Mouse (Mus musculus): ENCODE data around the gene Reep3. TPM values are rescaled to one million over a fixed set of nuclear protein-coding genes. Genes with fewer than 3 reads are reported as not detected.

Gene Reep3
- polyA plus RNA-seq (2015; fragmentation: Illumina TruSeq; extraction: RNeasy Lipid Tissue Mini Kit (QIAGEN cat#74804); ENCODE audit: insufficient read depth, low read depth, low replicate concordance): 7.5 TPM

GRCm38 (mm10) chr10:67096621-67097436 is at the start of gene Reep3:
Gene Reep3 (minus strand): TSS chr10:67096945.

GRCm38 (mm10) chr10:67095798-67096620 is 736 bp downstream of the Reep3 start, which contains the start of gene Jmjd1c:
Gene Jmjd1c (plus strand): TSS chr10:67096125.

Other genes with a start within 250 kb of the Reep3 start
- gene Jmjd1c, start 820 bp downstream of the Reep3 start, polyA plus RNA-seq (2015; fragmentation: Illumina TruSeq; extraction: RNeasy Lipid Tissue Mini Kit (QIAGEN cat#74804); ENCODE audit: insufficient read depth, low read depth, low replicate concordance): 7.9 TPM
- gene Nrbf2, start 188.4 kb upstream of the Reep3 start, polyA plus RNA-seq (2015; fragmentation: Illumina TruSeq; extraction: RNeasy Lipid Tissue Mini Kit (QIAGEN cat#74804); ENCODE audit: insufficient read depth, low read depth, low replicate concordance): 5.1 TPM